Mouse (Mus musculus) hindbrain, embryonic 10.5 days (tissue): ENCODE measurements at regions not wholly inside any gene's neighbourhood (a gene's known extent, or its start where the extent isn't known, plus 50 kb on each side); places are given as distances from the start of the nearest gene placed in this dataset.
"Not testable (repeated sequence)": the region's sequence is repeated elsewhere in the genome, so short reads cannot be mapped to it uniquely, and the experiment has no call there.

Experiments used
- DNase-seq: peaks from one replicate; pipeline ENCODE4 v3.0.0-alpha.2; 2017; ENCODE audit warnings: low spot score
- H3K27ac ChIP-seq: fragments of 300-500 bp; sonication (generic); 2 replicates; pipeline ENCODE4 v1.5.1; 2016; ENCODE audit warnings: mild to moderate bottlenecking, moderate library complexity
- H3K27me3 ChIP-seq: fragments of 300-500 bp; sonication (generic); 2 replicates; pipeline ENCODE4 v1.6.1; 2016; ENCODE audit warnings: mild to moderate bottlenecking; ENCODE audit not compliant: poor library complexity, insufficient read depth, severe bottlenecking
- H3K36me3 ChIP-seq: fragments of 300-500 bp; sonication (generic); 2 replicates; pipeline ENCODE4 v1.6.1; 2016; ENCODE audit warnings: mild to moderate bottlenecking, moderate library complexity
- H3K4me1 ChIP-seq: fragments of 300-500 bp; sonication (generic); replicated peaks from 2 replicates; pipeline ENCODE4 v1.6.1; 2016; ENCODE audit warnings: mild to moderate bottlenecking
- H3K4me3 ChIP-seq: fragments of 300-500 bp; sonication (generic); 2 replicates; pipeline ENCODE4 v1.5.1; 2016; ENCODE audit warnings: mild to moderate bottlenecking, moderate library complexity
- H3K9me3 ChIP-seq: fragments of 300-500 bp; sonication (generic); 2 replicates; pipeline ENCODE4 v1.6.1; 2016; ENCODE audit warnings: mild to moderate bottlenecking, moderate library complexity
- WGBS: fragments of 180-500 bp; shearing (Covaris S2); methylation state at CpG from one replicate; pipeline ENCODE4 v1.1.7; 2016; 5-methylcytosine and 5-hydroxymethylcytosine counted together

DNA sequence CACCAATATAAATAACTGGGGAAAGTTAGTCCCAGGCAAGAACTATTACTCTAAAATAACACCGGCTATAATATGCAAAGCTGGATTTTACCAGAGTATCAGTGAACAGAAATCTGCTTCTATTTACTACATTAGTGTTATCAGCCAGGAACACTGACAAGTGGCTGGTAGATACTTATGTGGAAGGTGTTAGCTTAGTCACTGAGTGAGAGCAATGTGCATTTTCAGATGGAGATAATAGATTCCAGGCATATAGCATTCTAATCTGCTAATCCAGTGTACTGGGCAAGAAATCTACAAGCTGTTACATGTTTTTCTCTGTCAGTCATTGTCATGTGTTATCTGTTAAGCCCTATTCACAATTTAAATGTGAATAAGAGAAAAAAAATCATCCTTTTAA lies 1054.6 kb upstream of the Rag2 start:
- not testable (repeated sequence) for H3K36me3 ChIP-seq, H3K9me3 ChIP-seq, H3K27me3 ChIP-seq, H3K4me3 ChIP-seq, DNase-seq, H3K27ac ChIP-seq, H3K4me1 ChIP-seq
- WGBS, result no CpG with 5 or more reads among the region's 1 CpGs

GRCm38 (mm10) chr2:100590643-100591042 lies 1033.9 kb upstream of the Rag2 start:
- not testable (repeated sequence) for DNase-seq, H3K9me3 ChIP-seq, H3K27ac ChIP-seq, H3K4me3 ChIP-seq, H3K36me3 ChIP-seq, H3K4me1 ChIP-seq, H3K27me3 ChIP-seq

- WGBS, result no CpG with 5 or more reads among the region's 1 CpGs
- not testable (repeated sequence) for H3K9me3 ChIP-seq, DNase-seq, H3K27me3 ChIP-seq, H3K4me3 ChIP-seq, H3K27ac ChIP-seq, H3K4me1 ChIP-seq, H3K36me3 ChIP-seq
Observed at GRCm38 (mm10) chr2:100626183-100626582, 998.3 kb upstream of the Rag2 start.

DNA sequence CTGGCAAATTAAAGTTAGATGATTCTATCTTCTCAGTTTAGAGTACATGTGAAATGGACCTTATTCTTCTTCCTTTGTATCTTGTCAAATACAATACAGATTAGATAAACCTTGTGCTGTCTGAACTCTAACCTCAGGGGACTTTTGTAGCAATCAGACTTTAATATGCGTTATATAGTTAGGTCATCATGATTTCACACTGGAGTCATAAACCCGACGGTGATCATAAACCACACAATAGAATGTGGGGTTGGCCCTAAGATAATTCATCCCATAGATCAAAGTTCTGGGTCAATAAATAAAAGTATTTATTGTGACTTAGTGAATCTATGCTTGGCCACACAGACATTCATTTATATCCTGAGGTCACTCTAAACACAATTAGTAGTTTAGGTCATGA lies 971.8 kb upstream of the Rag2 start:
- not testable (repeated sequence) for DNase-seq, H3K4me3 ChIP-seq, H3K9me3 ChIP-seq, H3K27me3 ChIP-seq, H3K27ac ChIP-seq, H3K4me1 ChIP-seq, H3K36me3 ChIP-seq
- no CpG with 5 or more reads among the region's 3 CpGs for WGBS

DNA sequence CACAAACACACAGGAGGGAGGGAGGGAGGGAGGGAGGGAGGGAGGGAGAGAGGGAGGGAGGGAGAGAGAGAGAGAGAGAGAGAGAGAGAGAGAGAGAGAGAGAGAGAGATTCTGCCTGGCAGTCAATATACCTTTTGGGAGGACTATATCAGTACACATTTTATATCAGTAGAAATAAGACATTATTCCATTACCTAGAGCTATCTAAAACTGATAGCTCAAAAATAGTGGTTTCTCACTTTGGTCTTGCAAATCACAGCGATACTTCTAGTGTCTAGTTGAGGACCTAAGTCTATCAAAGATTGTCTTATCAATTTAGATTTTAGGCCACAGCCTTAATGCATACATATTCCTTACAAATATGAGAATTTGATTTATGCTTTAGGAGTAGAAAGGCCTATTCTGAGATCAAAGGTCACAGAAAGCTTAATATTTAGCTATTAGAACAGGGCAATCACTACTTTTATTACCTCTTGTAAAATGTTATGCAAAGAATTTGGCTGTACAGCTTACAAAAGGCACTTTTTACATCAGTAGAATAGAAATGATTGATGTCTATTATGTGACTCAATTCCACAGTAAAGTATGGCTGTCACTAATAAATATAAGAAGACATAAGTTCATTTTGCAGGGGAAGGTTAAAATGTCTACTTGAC lies 953.0 kb upstream of the Rag2 start:
- not testable (repeated sequence) for H3K4me1 ChIP-seq, H3K27me3 ChIP-seq, DNase-seq, H3K9me3 ChIP-seq, H3K27ac ChIP-seq, H3K36me3 ChIP-seq, H3K4me3 ChIP-seq
- WGBS, result no CpG with 5 or more reads among the region's 1 CpGs

DNA sequence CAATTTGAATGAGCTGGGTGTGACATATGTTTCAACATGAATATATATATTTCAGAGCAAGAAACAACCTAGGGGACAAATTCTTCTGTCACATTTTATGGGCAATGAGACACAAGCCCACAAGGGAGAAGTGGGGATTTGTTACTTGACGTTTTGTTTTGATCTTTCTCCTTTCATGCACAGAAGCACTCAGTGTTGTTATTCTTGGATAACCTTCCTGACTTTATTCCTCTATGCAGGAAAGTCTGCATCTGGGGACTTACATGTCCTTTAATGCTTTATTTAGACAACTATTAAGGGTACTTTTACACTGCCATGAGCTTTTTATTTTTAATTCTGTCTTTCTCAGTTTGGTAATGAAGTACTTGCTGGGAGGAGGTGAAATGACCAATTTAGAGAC lies 916.1 kb upstream of the Rag2 start:
- H3K4me1 ChIP-seq, H3K4me3 ChIP-seq, H3K27me3 ChIP-seq, H3K27ac ChIP-seq, H3K36me3 ChIP-seq, H3K9me3 ChIP-seq, DNase-seq: not testable (repeated sequence)
- no CpG with 5 or more reads among the region's 1 CpGs for WGBS

- H3K4me1 ChIP-seq, H3K27me3 ChIP-seq, H3K9me3 ChIP-seq, H3K4me3 ChIP-seq, H3K36me3 ChIP-seq, H3K27ac ChIP-seq, DNase-seq: not testable (repeated sequence)
- WGBS, result no CpG with 5 or more reads among the region's 1 CpGs
Observed at GRCm38 (mm10) chr2:100743294-100743693, 881.2 kb upstream of the Rag2 start.

DNA sequence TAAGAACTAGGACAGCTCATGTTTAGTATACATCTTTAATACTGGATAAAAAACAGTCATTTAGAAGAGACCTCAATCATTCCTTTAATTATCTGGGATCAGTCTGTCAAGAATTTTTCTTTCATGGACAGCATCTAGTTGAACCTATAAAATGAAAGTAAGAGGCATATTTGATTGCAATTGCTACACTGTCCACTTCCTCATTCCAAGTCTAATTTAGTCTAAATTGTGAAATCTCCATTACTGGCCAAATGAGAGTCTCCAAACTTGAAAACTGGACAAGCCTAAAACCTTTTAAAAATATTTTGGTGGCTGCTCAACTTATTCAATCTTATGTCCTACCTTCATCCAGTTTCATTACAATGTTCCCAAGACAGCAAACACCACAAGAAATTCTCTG lies 869.5 kb upstream of the Rag2 start:
- not testable (repeated sequence) for H3K36me3 ChIP-seq, H3K27ac ChIP-seq, DNase-seq, H3K9me3 ChIP-seq, H3K4me1 ChIP-seq, H3K27me3 ChIP-seq, H3K4me3 ChIP-seq

DNA sequence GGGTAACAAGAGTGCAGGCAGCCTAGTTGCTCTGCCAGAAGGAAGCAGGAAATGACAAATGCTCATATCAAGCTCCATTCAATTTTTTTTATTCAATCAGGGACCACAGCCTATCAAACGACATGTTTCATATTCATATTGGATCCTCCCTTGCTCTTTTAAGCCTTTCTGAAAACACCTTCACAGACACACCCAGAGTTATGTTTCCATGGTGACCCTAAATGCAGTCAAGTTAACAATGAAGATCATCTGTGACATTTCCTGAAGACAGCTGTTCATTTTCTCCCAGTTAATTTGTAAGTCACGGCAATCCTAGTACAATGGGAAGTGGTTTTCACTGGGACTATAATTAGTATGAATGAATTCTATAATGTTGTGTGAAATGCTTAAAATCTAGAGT lies 839.1 kb upstream of the Rag2 start:
- 58% methylated on average over 2 of the region's 2 CpGs for WGBS

DNA sequence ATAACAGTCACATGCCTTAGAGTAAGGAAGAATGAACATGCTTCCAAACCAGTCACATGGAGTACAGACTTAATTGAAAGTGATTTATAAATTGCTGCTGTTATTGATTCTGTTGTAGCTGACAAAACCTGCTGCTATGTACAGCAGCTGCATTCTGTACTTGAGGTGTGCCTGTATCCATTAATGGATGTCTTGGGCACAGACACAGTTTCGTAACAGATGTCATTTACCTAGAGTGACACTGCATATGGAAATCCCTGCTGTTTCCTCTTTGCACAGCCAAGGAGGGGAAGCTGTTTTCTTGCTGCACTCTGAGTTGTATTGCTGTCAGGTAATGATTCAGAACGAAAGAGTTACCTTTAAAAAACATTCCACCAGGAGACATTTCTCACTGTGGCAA lies 828.9 kb upstream of the Rag2 start:
- WGBS, result 91% methylated on average over 2 of the region's 2 CpGs
- H3K27me3 ChIP-seq, result no peaks in the 10 kb centered on the region
- no peak overlapping the region for H3K4me3 ChIP-seq
- DNase-seq, result no peak
- H3K36me3 ChIP-seq, result no peaks in the 10 kb centered on the region
- no peaks in the 10 kb centered on the region for H3K9me3 ChIP-seq
- H3K4me1 ChIP-seq, result no peaks in the 10 kb centered on the region
- H3K27ac ChIP-seq, result no peak overlapping the region

More for the DNA sequence above, 839.1 kb upstream of the Rag2 start:
- no peaks in the 10 kb centered on the region for H3K27me3 ChIP-seq
- DNase-seq, result no peak
- no peak overlapping the region for H3K27ac ChIP-seq
- no peaks in the 10 kb centered on the region for H3K9me3 ChIP-seq
- no peak overlapping the region for H3K4me3 ChIP-seq
- no peaks in the 10 kb centered on the region for H3K36me3 ChIP-seq
- no peaks in the 10 kb centered on the region for H3K4me1 ChIP-seq

- Histone ChIP-seq H3K4me1 (no peaks in the 10 kb centered on the region), H3K4me3 (no peak overlapping the region), H3K9me3 (no peaks in the 10 kb centered on the region), H3K27ac (no peak overlapping the region), H3K36me3 (no peaks in the 10 kb centered on the region), H3K27me3 (no peaks in the 10 kb centered on the region)
- DNase-seq, result no peak
- 82% methylated on average over 2 of the region's 2 CpGs for WGBS
Observed at GRCm38 (mm10) chr2:100796830-100797229, 827.7 kb upstream of the Rag2 start.

DNA sequence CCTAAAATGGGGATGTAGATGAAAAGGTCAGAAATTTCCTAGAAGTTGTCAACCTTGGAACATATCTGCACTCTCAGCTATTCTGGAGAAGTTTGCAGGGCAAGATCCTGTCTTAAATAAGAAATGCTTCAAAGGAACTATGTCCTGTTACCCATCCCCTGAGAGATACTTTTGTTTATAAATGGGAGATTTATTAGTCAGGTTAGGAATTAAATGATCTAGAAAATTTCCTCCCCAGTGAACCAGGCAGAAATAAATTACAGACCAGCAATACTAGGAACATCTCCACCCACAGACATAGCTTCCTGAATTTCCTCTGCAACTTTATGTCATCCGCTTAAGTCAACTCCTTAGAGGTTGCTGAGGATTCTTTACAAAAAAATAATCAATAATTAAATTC lies 827.0 kb upstream of the Rag2 start:
- Histone ChIP-seq H3K27me3 (no peaks in the 10 kb centered on the region), H3K9me3 (no peaks in the 10 kb centered on the region), H3K27ac (no peak overlapping the region), H3K4me1 (no peaks in the 10 kb centered on the region), H3K4me3 (no peak overlapping the region), H3K36me3 (no peaks in the 10 kb centered on the region)
- WGBS, result 94% methylated on average over 1 of the region's 1 CpGs
- no peak for DNase-seq

DNA sequence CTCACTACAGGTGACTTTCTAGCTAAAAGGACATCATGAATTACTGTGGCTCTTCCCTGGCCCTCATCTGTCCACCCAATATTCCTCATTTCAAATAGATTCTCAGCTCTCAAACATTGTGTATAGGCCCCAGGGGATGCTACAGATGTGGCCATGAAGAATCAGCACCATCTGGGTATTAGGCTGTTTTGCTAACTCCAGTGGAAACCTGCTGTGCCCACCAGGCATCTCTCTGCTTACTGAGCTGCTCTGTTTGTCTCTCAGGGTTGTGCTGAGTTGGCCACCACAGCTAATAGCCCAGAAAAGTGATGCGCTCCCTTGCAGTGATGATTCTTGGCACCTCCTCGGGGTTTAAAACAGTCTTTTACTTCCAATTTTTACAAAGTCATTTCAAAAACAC lies 812.0 kb upstream of the Rag2 start:
- no peaks in the 10 kb centered on the region for H3K4me1 ChIP-seq
- 89% methylated on average over 2 of the region's 2 CpGs for WGBS
- H3K36me3 ChIP-seq, result no peaks in the 10 kb centered on the region
- no peak overlapping the region for H3K4me3 ChIP-seq
- H3K27ac ChIP-seq, result no peak overlapping the region
- no peaks in the 10 kb centered on the region for H3K9me3 ChIP-seq
- peak; percentile 4 for DNase-seq
- no peaks in the 10 kb centered on the region for H3K27me3 ChIP-seq

GRCm38 (mm10) chr2:100814613-100815258 lies 809.8 kb upstream of the Rag2 start:
- DNase-seq, result no peak
- no peaks in the 10 kb centered on the region for H3K27me3 ChIP-seq
- H3K36me3 ChIP-seq, result no peaks in the 10 kb centered on the region
- H3K4me1 ChIP-seq, result no peaks in the 10 kb centered on the region
- no peaks in the 10 kb centered on the region for H3K9me3 ChIP-seq
- 80% methylated on average over 2 of the region's 2 CpGs for WGBS
- no peak overlapping the region for H3K27ac ChIP-seq
- H3K4me3 ChIP-seq, result no peak overlapping the region
